Mouse (Mus musculus) cortical plate, adult 2 months (tissue): ENCODE results near the gene Slc13a3. TPM values are rescaled to one million over a fixed set of nuclear protein-coding genes. Genes with fewer than 3 reads are reported as not detected.
A peak's percentile ranks its signal among the peaks of the same experiment; 100 is the strongest.
"Not testable (repeated sequence)": the region's sequence is repeated elsewhere in the genome, so short reads cannot be mapped to it uniquely, and the experiment has no call there.

Experiments
- H3K27ac ChIP-seq: fragments of 200-500 bp; 2 replicates; pipeline ENCODE4 v1.5.1; 2012; ENCODE audit warnings: low read length, control low read depth, inconsistent platforms; ENCODE audit not compliant: insufficient read depth
- H3K4me1 ChIP-seq: fragments of 200-500 bp; 2 replicates; pipeline ENCODE4 v1.6.1; 2011; ENCODE audit warnings: low read length; ENCODE audit not compliant: control insufficient read depth, insufficient read depth
- H3K4me3 ChIP-seq: fragments of 200-500 bp; 2 replicates; pipeline ENCODE4 v1.5.1; 2011; ENCODE audit warnings: mild to moderate bottlenecking, low read length, control low read depth; ENCODE audit not compliant: insufficient read depth
- CTCF ChIP-seq: fragments of 200-500 bp; IDR thresholded peaks from 2 replicates; pipeline ENCODE4 v1.5.1; 2011; ENCODE audit warnings: mild to moderate bottlenecking, control low read depth, low read length; ENCODE audit not compliant: insufficient read depth; ENCODE audit errors: extremely low read depth
- POLR2A ChIP-seq: fragments of 200-500 bp; IDR thresholded peaks from 2 replicates; pipeline ENCODE4 v1.6.1; 2011; ENCODE audit warnings: mild to moderate bottlenecking, low read length, control low read depth; ENCODE audit not compliant: insufficient read depth; ENCODE audit errors: extremely low read depth
- polyA plus RNA-seq: library from polyadenylated mRNA; depleted of rRNA; stranded (reverse); fragments of >200 nt; gene quantifications from 2 replicates; pipeline ENCODE4 v1.2.3, GENCODE M21; 2012; rRNA removed

The Slc13a3 gene
- 14.0 and 16.0 TPM in 2 replicates for polyA plus RNA-seq

DNA sequence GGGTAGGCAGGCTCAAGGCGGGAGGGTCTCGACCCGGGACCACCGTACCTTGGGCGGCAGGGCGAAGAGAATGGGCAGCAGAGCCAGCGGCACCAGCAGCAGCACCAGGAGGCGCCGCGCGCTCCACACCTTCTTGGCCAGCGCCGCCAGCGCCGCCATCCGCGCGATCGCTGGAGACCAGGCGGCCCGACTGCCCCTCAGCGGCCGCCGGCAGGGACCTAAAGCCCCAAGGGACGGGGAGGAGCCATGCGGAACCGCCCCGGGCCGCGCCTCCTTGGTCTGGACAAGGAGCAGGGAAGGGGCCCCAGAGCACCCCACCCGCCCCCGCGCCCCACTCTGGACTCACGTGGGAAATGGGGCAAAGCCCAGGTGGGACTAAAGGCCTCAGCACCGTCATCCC, at the start of gene Slc13a3:
Gene Slc13a3 (minus strand): TSS at position 228 of the 400 bp plus-strand sequence.
- Histone ChIP-seq H3K4me1 (no peaks in the 10 kb centered on the region), H3K4me3 (no peak within 1 kb of the TSS), H3K27ac (no peak within 1 kb of the TSS)
- TF ChIP-seq POLR2A (no peak), CTCF (no peak)

- no peak overlapping the region for H3K27ac ChIP-seq
- H3K4me1 ChIP-seq, result peaks cover 5% of the 10 kb centered on the region; the same call in 1 of the 2 replicates
- no peak overlapping the region for H3K4me3 ChIP-seq
- TF ChIP-seq POLR2A, result no peak
- no peak for TF ChIP-seq CTCF
Observed at GRCm38 (mm10) chr2:165515178-165515728, 42.2 kb upstream of the Slc13a3 start.

- Histone ChIP-seq H3K4me1 (peaks cover 5% of the 10 kb centered on the region), H3K27ac (no peak overlapping the region), H3K4me3 (no peak overlapping the region)
- TF ChIP-seq CTCF (no peak), POLR2A (no peak)
Observed at GRCm38 (mm10) chr2:165512870-165513600, 40.0 kb upstream of the Slc13a3 start.

GRCm38 (mm10) chr2:165512426-165512825, 39.4 kb upstream of the Slc13a3 start:
- H3K4me3 ChIP-seq, result no peak overlapping the region
- no peak overlapping the region for H3K27ac ChIP-seq
- no peak for TF ChIP-seq CTCF
- TF ChIP-seq POLR2A, result no peak
- H3K4me1 ChIP-seq, result peaks cover 5% of the 10 kb centered on the region

- not testable (repeated sequence) for H3K27ac ChIP-seq, H3K4me1 ChIP-seq, H3K4me3 ChIP-seq
Observed at GRCm38 (mm10) chr2:165511530-165511929, 38.5 kb upstream of the Slc13a3 start.

DNA sequence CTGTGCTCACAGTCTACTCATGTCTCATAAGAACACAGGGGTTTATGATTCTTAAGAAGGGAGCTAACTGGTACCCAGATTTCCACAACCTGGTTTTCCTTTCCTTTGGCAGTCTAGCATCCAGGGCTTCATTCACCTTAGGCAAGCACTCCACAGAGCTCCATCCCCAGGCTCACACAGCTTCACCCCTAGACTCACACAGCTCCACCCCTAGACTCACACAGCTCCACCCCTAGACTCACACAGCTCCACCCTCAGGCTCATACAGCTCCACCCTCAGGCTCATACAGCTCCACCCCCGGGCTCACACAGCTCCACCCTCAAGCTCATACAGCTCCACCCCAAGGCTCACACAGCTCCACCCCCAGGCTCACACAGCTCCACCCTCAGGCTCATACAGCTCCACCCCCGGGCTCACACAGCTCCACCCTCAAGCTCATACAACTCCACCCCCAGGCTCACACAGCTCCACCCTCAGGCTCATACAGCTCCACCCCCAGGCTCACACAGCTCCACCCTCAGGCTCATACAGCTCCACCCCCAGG, 38.0 kb upstream of the Slc13a3 start:
- H3K27ac ChIP-seq, result 0 out of 2 replicates have a peak overlapping the region, but pooled peaks have one; percentile 27
- H3K4me3 ChIP-seq, H3K4me1 ChIP-seq: not testable (repeated sequence)

DNA sequence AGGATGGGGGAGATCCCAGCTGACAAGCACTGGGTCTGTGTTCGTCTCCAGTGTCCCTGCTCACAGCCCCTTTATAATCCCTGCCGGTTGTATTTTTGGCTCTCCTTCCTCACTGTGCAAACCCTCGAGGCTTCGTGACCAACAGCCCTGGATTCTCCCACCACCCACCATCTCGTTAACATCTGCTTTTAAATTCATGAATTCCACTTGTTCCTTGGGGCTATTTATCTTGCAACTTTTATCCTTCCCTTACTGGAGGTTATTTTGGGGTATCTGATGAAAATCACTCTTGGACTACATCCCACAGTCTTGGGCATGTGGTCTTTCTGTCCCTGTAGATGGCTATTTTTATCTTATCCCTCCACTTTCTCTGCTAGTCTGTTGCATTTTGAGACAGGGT, 37.4 kb upstream of the Slc13a3 start:
- no peak for TF ChIP-seq CTCF
- peak; percentile 22; the same call in 1 of the 2 replicates for TF ChIP-seq POLR2A
- Histone ChIP-seq H3K4me3 (no peak overlapping the region), H3K4me1 (peaks cover 5% of the 10 kb centered on the region), H3K27ac (no peak overlapping the region)

- no peak overlapping the region for H3K4me3 ChIP-seq
- peaks cover 5% of the 10 kb centered on the region for H3K4me1 ChIP-seq
- H3K27ac ChIP-seq, result no peak overlapping the region
- TF ChIP-seq POLR2A, result no peak
Observed at GRCm38 (mm10) chr2:165509686-165510085, 36.7 kb upstream of the Slc13a3 start.

- H3K4me1 ChIP-seq, result no peaks in the 10 kb centered on the region
Observed at GRCm38 (mm10) chr2:165503259-165504203, 30.5 kb upstream of the Slc13a3 start, which contains the start of gene Slc2a10. Gene Slc2a10 (plus strand): TSS chr2:165503787.

More at GRCm38 (mm10) chr2:165503259-165504203, 30.5 kb upstream of the Slc13a3 start, which contains the start of gene Slc2a10:
- Histone ChIP-seq H3K27ac (no peak within 1 kb of the TSS), H3K4me3 (0 out of 2 replicates have a peak within 1 kb of the TSS, but pooled peaks have one; percentile 8)
- TF ChIP-seq CTCF (no peak), POLR2A (no peak)
